Mouse (Mus musculus): ENCODE measurements at regions not wholly inside any gene's neighbourhood (a gene's known extent, or its start where the extent isn't known, plus 50 kb on each side); places are given as distances from the start of the nearest gene placed in this dataset.

- TF ChIP-seq CTCF (IDR thresholded peaks at IDR 0.05; ENCODE audit: low read depth, low read length) (no peak), POLR2A (IDR thresholded peaks at IDR 0.05; ENCODE audit: extremely low read depth, insufficient read depth, low read length) (no peak)
- 78% methylated on average over 6 of the region's 6 CpGs for WGBS
- Histone ChIP-seq H3K9ac (ENCODE audit: low read depth, low read length) (no peak overlapping the region), H3K27me3 (ENCODE audit: control insufficient read depth, insufficient read depth, low read length) (no peaks in the 10 kb centered on the region), H3K4me3 (ENCODE audit: insufficient read depth, low read depth, low read length) (no peak overlapping the region), H3K27ac (replicated peaks; ENCODE audit: insufficient read depth, low read depth, low read length) (no peak overlapping the region), H3K36me3 (ENCODE audit: control insufficient read depth, insufficient read depth, low read length) (no peaks in the 10 kb centered on the region), H3K79me2 (ENCODE audit: control insufficient read depth, insufficient read depth, low read length) (no peaks in the 10 kb centered on the region), H3K4me1 (ENCODE audit: control insufficient read depth, insufficient read depth, low read length) (no peaks in the 10 kb centered on the region)
- DNase-seq (ENCODE audit: extremely low read depth, low read depth, low spot score), result no peak
Observed at GRCm38 (mm10) chr1:73545401-73545800, 529.7 kb upstream of the Tnp1 start.

- WGBS, result 52% methylated on average over 5 of the region's 5 CpGs
- no peak overlapping the region for H3K4me3 ChIP-seq (ENCODE audit: insufficient read depth, low read depth, low read length)
- no peak for TF ChIP-seq CTCF (IDR thresholded peaks at IDR 0.05; ENCODE audit: low read depth, low read length)
- TF ChIP-seq POLR2A (IDR thresholded peaks at IDR 0.05; ENCODE audit: extremely low read depth, insufficient read depth, low read length), result no peak
- DNase-seq (ENCODE audit: extremely low read depth, low read depth, low spot score), result peak; percentile 22
- no peaks in the 10 kb centered on the region for H3K36me3 ChIP-seq (ENCODE audit: control insufficient read depth, insufficient read depth, low read length)
- H3K9ac ChIP-seq (ENCODE audit: low read depth, low read length), result no peak overlapping the region
- no peaks in the 10 kb centered on the region for H3K27me3 ChIP-seq (ENCODE audit: control insufficient read depth, insufficient read depth, low read length)
- H3K27ac ChIP-seq (replicated peaks; ENCODE audit: insufficient read depth, low read depth, low read length), result no peak overlapping the region
- no peaks in the 10 kb centered on the region for H3K79me2 ChIP-seq (ENCODE audit: control insufficient read depth, insufficient read depth, low read length)
- H3K4me1 ChIP-seq (ENCODE audit: control insufficient read depth, insufficient read depth, low read length), result no peaks in the 10 kb centered on the region
Observed at GRCm38 (mm10) chr1:73541371-73541770, 525.7 kb upstream of the Tnp1 start.

- Histone ChIP-seq H3K27me3 (ENCODE audit: control insufficient read depth, insufficient read depth, low read length) (no peaks in the 10 kb centered on the region), H3K79me2 (ENCODE audit: control insufficient read depth, insufficient read depth, low read length) (no peaks in the 10 kb centered on the region), H3K4me3 (ENCODE audit: insufficient read depth, low read depth, low read length) (no peak overlapping the region), H3K27ac (replicated peaks; ENCODE audit: insufficient read depth, low read depth, low read length) (no peak overlapping the region), H3K9ac (ENCODE audit: low read depth, low read length) (no peak overlapping the region), H3K36me3 (ENCODE audit: control insufficient read depth, insufficient read depth, low read length) (no peaks in the 10 kb centered on the region), H3K4me1 (ENCODE audit: control insufficient read depth, insufficient read depth, low read length) (no peaks in the 10 kb centered on the region)
- TF ChIP-seq CTCF (IDR thresholded peaks at IDR 0.05; ENCODE audit: low read depth, low read length), result no peak
- no peak for TF ChIP-seq POLR2A (IDR thresholded peaks at IDR 0.05; ENCODE audit: extremely low read depth, insufficient read depth, low read length)
- 62% methylated on average over 2 of the region's 2 CpGs for WGBS
- no peak for DNase-seq (ENCODE audit: extremely low read depth, low read depth, low spot score)
Observed at GRCm38 (mm10) chr1:73538420-73538871, 522.7 kb upstream of the Tnp1 start.

GRCm38 (mm10) chr1:73535726-73536265, 520.1 kb upstream of the Tnp1 start:
- Histone ChIP-seq H3K79me2 (ENCODE audit: control insufficient read depth, insufficient read depth, low read length) (no peaks in the 10 kb centered on the region), H3K27ac (replicated peaks; ENCODE audit: insufficient read depth, low read depth, low read length) (no peak overlapping the region), H3K4me3 (ENCODE audit: insufficient read depth, low read depth, low read length) (no peak overlapping the region), H3K4me1 (ENCODE audit: control insufficient read depth, insufficient read depth, low read length) (no peaks in the 10 kb centered on the region), H3K9ac (ENCODE audit: low read depth, low read length) (no peak overlapping the region), H3K27me3 (ENCODE audit: control insufficient read depth, insufficient read depth, low read length) (no peaks in the 10 kb centered on the region), H3K36me3 (ENCODE audit: control insufficient read depth, insufficient read depth, low read length) (no peaks in the 10 kb centered on the region)
- TF ChIP-seq POLR2A (IDR thresholded peaks at IDR 0.05; ENCODE audit: extremely low read depth, insufficient read depth, low read length), result no peak
- no peak for TF ChIP-seq CTCF (IDR thresholded peaks at IDR 0.05; ENCODE audit: low read depth, low read length)
- 72% methylated on average over 4 of the region's 4 CpGs for WGBS
- DNase-seq (ENCODE audit: extremely low read depth, low read depth, low spot score), result peak; percentile 26

- Histone ChIP-seq H3K4me3 (ENCODE audit: insufficient read depth, low read depth, low read length) (no peak overlapping the region), H3K4me1 (ENCODE audit: control insufficient read depth, insufficient read depth, low read length) (no peaks in the 10 kb centered on the region; the same call in 1 of the 2 replicates), H3K27me3 (ENCODE audit: control insufficient read depth, insufficient read depth, low read length) (no peaks in the 10 kb centered on the region), H3K27ac (replicated peaks; ENCODE audit: insufficient read depth, low read depth, low read length) (no peak overlapping the region), H3K9ac (ENCODE audit: low read depth, low read length) (no peak overlapping the region), H3K79me2 (ENCODE audit: control insufficient read depth, insufficient read depth, low read length) (no peaks in the 10 kb centered on the region), H3K36me3 (ENCODE audit: control insufficient read depth, insufficient read depth, low read length) (no peaks in the 10 kb centered on the region)
- TF ChIP-seq CTCF (IDR thresholded peaks at IDR 0.05; ENCODE audit: low read depth, low read length) (no peak), POLR2A (IDR thresholded peaks at IDR 0.05; ENCODE audit: extremely low read depth, insufficient read depth, low read length) (no peak)
- WGBS, result 86% methylated on average over 3 of the region's 3 CpGs
- no peak for DNase-seq (ENCODE audit: extremely low read depth, low read depth, low spot score)
Observed at GRCm38 (mm10) chr1:73533526-73533925, 517.8 kb upstream of the Tnp1 start.

- WGBS, result 93% methylated on average over 4 of the region's 4 CpGs
- no peaks in the 10 kb centered on the region for H3K79me2 ChIP-seq (ENCODE audit: control insufficient read depth, insufficient read depth, low read length)
- peaks cover 2% of the 10 kb centered on the region; the same call in 1 of the 2 replicates for H3K4me1 ChIP-seq (ENCODE audit: control insufficient read depth, insufficient read depth, low read length)
- H3K27me3 ChIP-seq (ENCODE audit: control insufficient read depth, insufficient read depth, low read length), result no peaks in the 10 kb centered on the region
- H3K36me3 ChIP-seq (ENCODE audit: control insufficient read depth, insufficient read depth, low read length), result no peaks in the 10 kb centered on the region
- H3K9ac ChIP-seq (ENCODE audit: low read depth, low read length), result no peak overlapping the region
- TF ChIP-seq POLR2A (IDR thresholded peaks at IDR 0.05; ENCODE audit: extremely low read depth, insufficient read depth, low read length) (no peak), CTCF (IDR thresholded peaks at IDR 0.05; ENCODE audit: low read depth, low read length) (no peak)
- H3K4me3 ChIP-seq (ENCODE audit: insufficient read depth, low read depth, low read length), result no peak overlapping the region
- DNase-seq (ENCODE audit: extremely low read depth, low read depth, low spot score), result no peak
- H3K27ac ChIP-seq (replicated peaks; ENCODE audit: insufficient read depth, low read depth, low read length), result no peak overlapping the region
Observed at GRCm38 (mm10) chr1:73532316-73532715, 516.6 kb upstream of the Tnp1 start.

Data from liver, adult 2 months (tissue).